Mouse (Mus musculus) ovary, adult 18-20 months (tissue): ENCODE data around the gene Gm17604.

Experiments used
- DNase-seq: peaks from one replicate; pipeline ENCODE4 v3.0.0; 2022; ENCODE audit warnings: low spot score, mixed read lengths

Gm17604 gene

DNA sequence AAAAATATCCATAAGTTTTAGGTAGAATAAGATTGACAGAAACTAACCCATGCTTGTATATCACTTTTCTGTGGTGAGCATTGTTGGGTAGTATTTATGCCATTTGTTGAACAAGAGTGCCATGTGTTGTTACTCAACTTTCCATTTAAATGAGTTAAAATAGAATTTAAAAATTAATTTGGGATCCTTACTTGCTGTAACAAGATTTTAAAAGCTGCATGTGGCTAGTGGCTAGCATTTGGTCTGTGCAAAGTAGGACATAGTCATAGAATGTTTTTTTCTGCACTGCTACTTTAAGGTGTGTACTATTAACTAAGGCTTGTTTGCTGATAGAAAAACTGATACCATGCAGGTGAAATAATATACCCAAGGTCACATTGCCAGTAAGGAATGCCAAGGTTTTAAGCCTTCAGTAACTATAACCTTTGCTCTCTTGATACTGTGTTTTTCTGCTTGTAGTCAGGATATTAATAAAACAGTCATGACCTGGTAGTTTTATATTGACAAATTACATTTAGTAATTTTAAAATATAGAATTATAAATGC, at the start of gene Gm17604:
Gene Gm17604 (minus strand): TSS at position 51 of the 546 bp plus-strand sequence.
- DNase-seq, result no peak

DNA sequence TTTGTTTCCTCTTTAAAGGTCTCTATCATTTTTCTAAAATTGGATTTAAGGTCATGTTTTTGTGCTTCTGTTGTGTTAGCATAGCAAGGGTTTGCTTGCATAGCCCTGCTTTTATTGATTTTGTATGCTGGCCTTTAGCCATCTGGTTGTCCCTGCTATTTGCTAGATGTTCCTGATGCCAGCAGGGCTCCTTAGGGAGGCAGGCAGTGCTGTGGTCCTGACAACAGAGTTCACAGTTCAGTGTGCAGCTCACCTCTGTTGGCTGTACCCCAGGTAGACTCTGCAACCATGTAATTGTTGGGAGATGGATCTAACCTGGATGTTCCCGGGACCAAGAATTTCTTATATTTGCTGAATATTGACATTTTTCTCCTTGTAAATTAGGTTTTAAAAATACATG, 45.3 kb upstream of the Gm17604 start:
- DNase-seq, result no peak

DNA sequence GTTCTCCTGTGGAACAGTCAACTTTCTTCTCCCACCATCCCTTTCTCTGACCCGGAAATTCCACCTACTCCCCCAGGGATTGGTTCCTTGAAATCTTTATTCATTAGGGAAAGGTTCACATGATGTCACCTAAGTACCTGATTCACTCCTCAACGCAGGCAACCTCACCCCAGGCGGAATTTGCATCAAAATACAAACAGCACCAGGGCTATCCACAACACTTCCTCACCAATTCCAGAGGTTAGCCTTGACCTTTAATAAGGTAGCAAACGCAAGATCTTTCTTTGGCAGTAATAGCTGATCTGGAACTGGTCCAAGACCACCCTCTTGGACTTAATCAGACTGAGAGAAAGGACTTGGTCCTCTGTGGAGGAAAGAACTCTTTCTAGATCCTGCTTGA, 1.5 kb downstream of the Gm17604 start:
- DNase-seq, result no peak

DNA sequence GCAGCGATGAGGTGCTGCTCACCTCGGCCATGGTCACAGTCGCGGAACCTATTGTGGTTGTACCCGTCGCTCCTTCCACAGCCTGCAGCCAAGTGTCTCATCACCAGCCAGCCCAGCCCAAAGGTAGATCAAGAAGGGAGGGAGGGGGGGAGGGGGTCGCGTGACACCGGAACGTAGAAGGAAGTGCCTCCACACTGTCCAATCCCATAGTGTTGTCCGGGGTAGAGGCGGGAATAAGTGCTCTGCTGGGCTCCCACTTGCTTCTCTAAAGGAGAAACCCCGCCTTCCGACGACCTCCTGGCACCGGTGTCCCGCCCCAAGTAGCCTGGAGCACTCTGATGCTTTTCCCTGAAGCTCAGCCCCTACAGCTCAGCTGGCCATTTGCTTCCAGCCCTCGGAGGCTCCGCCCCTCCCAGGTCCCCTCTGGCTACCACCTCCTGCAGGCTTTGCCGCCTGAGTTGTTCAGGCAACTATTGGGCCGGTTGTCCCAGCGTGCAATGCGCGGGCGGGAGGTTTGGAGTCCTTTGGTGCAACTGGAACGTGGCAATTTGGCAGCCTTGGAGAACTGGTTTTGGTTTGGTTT, 24.3 kb downstream of the Gm17604 start, which contains the start of the genes Mospd2 and Fancb:
Gene Mospd2 (minus strand): TSS at position 183 of the 583 bp plus-strand sequence.
Gene Fancb (plus strand): TSS at position 400 of the 583 bp plus-strand sequence.
- peak; percentile 92 for DNase-seq

DNA sequence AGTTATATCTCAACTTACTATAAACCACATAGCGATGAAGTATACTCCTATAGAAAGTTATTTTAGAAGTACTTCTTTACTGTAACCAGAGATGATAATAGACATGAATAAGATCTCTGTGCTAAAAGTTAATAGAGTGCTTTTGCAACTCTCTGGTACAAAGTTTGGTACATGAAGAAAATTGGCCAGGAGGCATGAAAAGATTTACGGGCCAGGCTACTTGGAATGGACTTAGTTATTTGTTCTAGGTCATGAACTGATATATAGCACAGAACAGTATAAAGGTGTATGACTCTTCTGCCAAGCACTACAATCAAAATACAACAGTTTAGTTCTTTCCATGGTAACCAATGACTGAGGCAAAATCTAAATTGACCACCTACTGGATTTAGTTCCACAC, 25.8 kb downstream of the Gm17604 start:
- no peak for DNase-seq

DNA sequence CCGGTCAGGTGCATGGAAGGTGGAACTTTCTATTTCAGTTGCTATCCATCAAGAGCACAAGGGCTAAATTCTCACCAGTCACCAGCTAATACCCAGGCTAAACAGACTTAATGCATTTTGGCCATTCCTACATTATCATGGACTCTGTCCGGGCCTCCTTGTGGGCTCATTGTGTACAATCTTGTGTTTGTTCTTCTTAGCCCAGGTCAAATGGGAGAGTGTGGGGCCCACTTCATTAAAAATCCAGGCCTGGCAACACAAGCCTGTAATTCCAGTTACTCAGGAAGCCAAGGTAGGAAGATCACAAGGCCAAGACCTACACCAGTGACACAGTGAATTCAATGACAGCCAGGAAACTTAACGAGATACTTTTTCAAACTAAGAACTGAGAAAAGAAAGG, 33.4 kb downstream of the Gm17604 start:
- no peak for DNase-seq

DNA sequence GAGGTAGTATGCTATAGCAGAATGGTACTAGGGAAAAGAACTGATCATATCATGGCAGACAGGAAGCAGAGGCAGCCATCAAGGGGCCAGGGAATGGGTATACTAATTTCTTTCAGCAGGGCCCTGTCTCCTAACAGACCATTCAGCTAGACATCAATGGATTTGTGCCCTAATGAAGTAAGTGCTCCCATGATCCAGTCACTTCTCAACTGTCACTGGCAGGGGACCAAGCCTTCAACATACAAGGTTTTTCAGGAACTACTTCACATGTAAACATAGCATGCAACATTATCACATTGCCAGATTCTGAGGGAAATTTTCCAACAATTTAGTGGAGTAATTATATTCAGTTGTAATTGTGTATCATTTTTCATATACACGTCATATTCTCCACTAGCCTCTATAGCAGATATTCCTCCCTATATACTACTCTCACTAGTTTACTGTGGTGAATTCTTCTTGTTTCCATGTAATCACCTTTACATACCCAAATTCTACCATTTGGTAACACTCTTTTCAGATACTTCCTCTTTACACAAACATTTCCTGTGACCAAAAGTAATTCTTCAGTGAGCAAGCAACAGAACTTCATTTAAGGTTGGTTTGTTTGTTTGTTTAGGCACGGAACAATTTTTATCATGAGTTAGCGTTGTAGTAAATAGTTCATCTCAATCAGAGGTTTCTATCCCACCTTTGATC, 38.7 kb downstream of the Gm17604 start:
- no peak for DNase-seq
